Mouse (Mus musculus): ENCODE results near the gene Spop. TPM values are rescaled to one million over a fixed set of nuclear protein-coding genes. Genes with fewer than 3 reads are reported as not detected.

Gene Spop
- polyA plus RNA-seq, 1 experiment from 2014 or later, result 168 TPM

- Histone ChIP-seq H3K4me2 (no peak overlapping the region), H3K9me3 (no peaks in the 10 kb centered on the region), H3K36me3 (no peaks in the 10 kb centered on the region), H3K9ac (no peak overlapping the region), H3K4me3 (no peak overlapping the region), H3K4me1 (peaks cover 16% of the 10 kb centered on the region), H3K27me3 (peaks cover under 1% of the 10 kb centered on the region; the same call in 1 of the 2 replicates), H3K27ac (no peak overlapping the region)
- no peak for ATAC-seq (ENCODE audit: insufficient number of reproducible peaks, low FRiP score, low TSS enrichment, low read depth)
- 48% methylated on average over 12 of the region's 12 CpGs for WGBS
Observed at GRCm38 (mm10) chr11:95507041-95507716, 93.3 kb downstream of the Spop start.

- no peak overlapping the region for H3K9ac ChIP-seq
- H3K4me2 ChIP-seq, result 0 out of 2 replicates have a peak overlapping the region, but pooled peaks have one; percentile 12
- H3K9me3 ChIP-seq, result no peaks in the 10 kb centered on the region
- no peak overlapping the region for H3K27ac ChIP-seq
- no peaks in the 10 kb centered on the region for H3K36me3 ChIP-seq
- WGBS, result 68% methylated on average over 5 of the region's 5 CpGs
- no peak overlapping the region for H3K4me3 ChIP-seq
- ATAC-seq (ENCODE audit: insufficient number of reproducible peaks, low FRiP score, low TSS enrichment, low read depth), result no peak
- peaks cover 6% of the 10 kb centered on the region; the same call in 1 of the 2 replicates for H3K27me3 ChIP-seq
- peaks cover 16% of the 10 kb centered on the region for H3K4me1 ChIP-seq
Observed at GRCm38 (mm10) chr11:95507785-95508184, 93.9 kb downstream of the Spop start.

- no peak overlapping the region for H3K9ac ChIP-seq
- H3K9me3 ChIP-seq, result no peaks in the 10 kb centered on the region
- 42% methylated on average over 13 of the region's 13 CpGs for WGBS
- ATAC-seq (ENCODE audit: insufficient number of reproducible peaks, low FRiP score, low TSS enrichment, low read depth), result no peak
- no peak overlapping the region for H3K27ac ChIP-seq
- peaks cover 12% of the 10 kb centered on the region for H3K27me3 ChIP-seq
- H3K4me2 ChIP-seq, result peak overlapping the region; percentile 12; the same call in 1 of the 2 replicates
- H3K36me3 ChIP-seq, result no peaks in the 10 kb centered on the region
- H3K4me1 ChIP-seq, result peaks cover 22% of the 10 kb centered on the region
- H3K4me3 ChIP-seq, result no peak overlapping the region
Observed at GRCm38 (mm10) chr11:95508211-95508926, 94.5 kb downstream of the Spop start.

GRCm38 (mm10) chr11:95509126-95509717, 95.3 kb downstream of the Spop start:
- ATAC-seq (ENCODE audit: insufficient number of reproducible peaks, low FRiP score, low TSS enrichment, low read depth), result no peak

GRCm38 (mm10) chr11:95510631-95511030, 96.8 kb downstream of the Spop start:
- no peaks in the 10 kb centered on the region for H3K9me3 ChIP-seq
- peaks cover 32% of the 10 kb centered on the region for H3K27me3 ChIP-seq
- peaks cover 34% of the 10 kb centered on the region for H3K4me1 ChIP-seq
- ATAC-seq (ENCODE audit: insufficient number of reproducible peaks, low FRiP score, low TSS enrichment, low read depth), result no peak
- no peak overlapping the region for H3K4me2 ChIP-seq
- 92% methylated on average over 12 of the region's 12 CpGs for WGBS
- no peak overlapping the region for H3K4me3 ChIP-seq
- no peak overlapping the region for H3K27ac ChIP-seq
- no peak overlapping the region for H3K9ac ChIP-seq
- no peaks in the 10 kb centered on the region for H3K36me3 ChIP-seq

More at GRCm38 (mm10) chr11:95509126-95509717, 95.3 kb downstream of the Spop start:
- no peak overlapping the region for H3K9ac ChIP-seq
- no peaks in the 10 kb centered on the region for H3K9me3 ChIP-seq
- H3K4me2 ChIP-seq, result no peak overlapping the region
- H3K27me3 ChIP-seq, result peaks cover 20% of the 10 kb centered on the region
- WGBS, result 67% methylated on average over 6 of the region's 6 CpGs
- peaks cover 26% of the 10 kb centered on the region for H3K4me1 ChIP-seq
- H3K27ac ChIP-seq, result no peak overlapping the region
- H3K36me3 ChIP-seq, result no peaks in the 10 kb centered on the region
- no peak overlapping the region for H3K4me3 ChIP-seq

GRCm38 (mm10) chr11:95511919-95512318, 98.0 kb downstream of the Spop start:
- Histone ChIP-seq H3K9ac (no peak overlapping the region), H3K36me3 (no peaks in the 10 kb centered on the region), H3K27ac (no peak overlapping the region), H3K27me3 (peaks cover 43% of the 10 kb centered on the region), H3K4me3 (no peak overlapping the region), H3K4me1 (peaks cover 45% of the 10 kb centered on the region), H3K9me3 (no peaks in the 10 kb centered on the region), H3K4me2 (no peak overlapping the region)
- WGBS, result 81% methylated on average over 1 of the region's 1 CpGs
- ATAC-seq (ENCODE audit: insufficient number of reproducible peaks, low FRiP score, low TSS enrichment, low read depth), result no peak

- no peaks in the 10 kb centered on the region for H3K36me3 ChIP-seq
- no peak overlapping the region for H3K27ac ChIP-seq
- H3K4me1 ChIP-seq, result peaks cover 50% of the 10 kb centered on the region
- no peaks in the 10 kb centered on the region for H3K9me3 ChIP-seq
- WGBS, result 76% methylated on average over 6 of the region's 6 CpGs
- no peak overlapping the region for H3K4me2 ChIP-seq
- H3K4me3 ChIP-seq, result no peak overlapping the region
- H3K9ac ChIP-seq, result no peak overlapping the region
- H3K27me3 ChIP-seq, result peaks cover 43% of the 10 kb centered on the region
- ATAC-seq (ENCODE audit: insufficient number of reproducible peaks, low FRiP score, low TSS enrichment, low read depth), result no peak
Observed at GRCm38 (mm10) chr11:95512383-95512782, 98.5 kb downstream of the Spop start.

- no peaks in the 10 kb centered on the region for H3K9me3 ChIP-seq
- peak overlapping the region; percentile 57 for H3K4me3 ChIP-seq
- ATAC-seq (ENCODE audit: insufficient number of reproducible peaks, low FRiP score, low TSS enrichment, low read depth), result no peak
- under 1% methylated on average over 60 of the region's 66 CpGs for WGBS
- H3K36me3 ChIP-seq, result no peaks in the 10 kb centered on the region
- H3K4me1 ChIP-seq, result peaks cover 42% of the 10 kb centered on the region
- H3K9ac ChIP-seq, result peak overlapping the region; percentile 37
- peaks cover 43% of the 10 kb centered on the region for H3K27me3 ChIP-seq
- peak overlapping the region; percentile 99 for H3K4me2 ChIP-seq
- H3K27ac ChIP-seq, result no peak overlapping the region
Observed at GRCm38 (mm10) chr11:95513461-95514297, 99.8 kb downstream of the Spop start.

GRCm38 (mm10) chr11:95514298-95514861, 100.5 kb downstream of the Spop start, which contains the start of gene Nxph3:
Gene Nxph3 (minus strand): TSS chr11:95514570.
- Histone ChIP-seq H3K27ac (no peak within 1 kb of the TSS), H3K9me3 (no peaks in the 10 kb centered on the region), H3K27me3 (peaks cover 43% of the 10 kb centered on the region), H3K4me2 (peak within 1 kb of the TSS; percentile 99), H3K4me1 (peaks cover 42% of the 10 kb centered on the region), H3K36me3 (no peaks in the 10 kb centered on the region), H3K9ac (peak within 1 kb of the TSS; percentile 37), H3K4me3 (peak within 1 kb of the TSS; percentile 57)
- no peak for ATAC-seq (ENCODE audit: insufficient number of reproducible peaks, low FRiP score, low TSS enrichment, low read depth)
- WGBS, result under 1% methylated on average over 65 of the region's 66 CpGs

- Histone ChIP-seq H3K9me3 (no peaks in the 10 kb centered on the region), H3K9ac (no peak overlapping the region), H3K4me3 (peak overlapping the region; percentile 57; the same call in 1 of the 2 replicates), H3K27ac (no peak overlapping the region), H3K4me2 (no peak overlapping the region), H3K36me3 (no peaks in the 10 kb centered on the region), H3K27me3 (peaks cover 43% of the 10 kb centered on the region), H3K4me1 (peaks cover 45% of the 10 kb centered on the region)
- WGBS, result 56% methylated on average over 17 of the region's 17 CpGs
- no peak for ATAC-seq (ENCODE audit: insufficient number of reproducible peaks, low FRiP score, low TSS enrichment, low read depth)
Observed at GRCm38 (mm10) chr11:95515376-95516323, 101.8 kb downstream of the Spop start.

Measured in limb, embryonic 15.5 days (tissue).